ENCODE assay signal across 20 mouse cellular contexts in genomic region chr14:36971211-36971610, GRCm38 (mm10). TPM values are rescaled to one million over a fixed set of nuclear protein-coding genes. Genes with fewer than 3 reads are reported as not detected.
A peak's percentile ranks its signal among the peaks of the same experiment; 100 is the strongest.
DNase-seq lines count a peak whose midpoint lies in the region; ATAC-seq and TF ChIP-seq lines count a peak whose summit lies in the region.
"Had no signal": no experiment of that assay in that cellular context is flagged by ENCODE, and none has a peak within 500 bp of the region (broad histone marks: within the 10 kb centered on the region; RNA-seq: fewer than 3 reads in every experiment).

No protein-coding gene starts in this region.

- peak; percentile 75 for TF ChIP-seq EP300 in liver, postnatal 0 days (IDR thresholded peaks at IDR 0.05; ENCODE audit: low read depth)

- no peak overlapping the region for H3K4me2 ChIP-seq in kidney, embryonic 15.5 days
- H3K4me2 ChIP-seq in liver, postnatal 0 days (ENCODE audit: low read depth, low read length): peak overlapping the region; percentile 42; the same call in 1 of the 2 replicates
- H3K4me2 ChIP-seq in liver, embryonic 11.5 days: no peak overlapping the region
- no peak overlapping the region for H3K4me2 ChIP-seq in neural tube, embryonic 15.5 days
- H3K4me2 ChIP-seq: embryonic facial prominence, embryonic 13.5 days; forebrain, embryonic 12.5 days; heart, embryonic 11.5 days; heart, embryonic 15.5 days had no signal

- TF ChIP-seq POLR2A in kidney, adult 2 months (IDR thresholded peaks at IDR 0.05; ENCODE audit: low read depth, low read length): no peak

- H3K27ac ChIP-seq in kidney, adult 2 months (ENCODE audit: insufficient read depth, low read depth, low read length): no peak overlapping the region
- no peak overlapping the region for H3K27ac ChIP-seq in kidney, embryonic 15.5 days
- peak overlapping the region; percentile 79 for H3K27ac ChIP-seq in liver, postnatal 0 days (ENCODE audit: low read depth)
- no peak overlapping the region for H3K27ac ChIP-seq in liver, embryonic 11.5 days (ENCODE audit: low read depth, low read length)
- H3K27ac ChIP-seq in neural tube, embryonic 15.5 days (replicated peaks): no peak overlapping the region
- H3K27ac ChIP-seq: embryonic facial prominence, embryonic 13.5 days; forebrain, embryonic 12.5 days; heart, adult 2 months; heart, embryonic 15.5 days had no signal

- no peaks in the 10 kb centered on the region for H3K36me3 ChIP-seq in kidney, adult 2 months (ENCODE audit: control insufficient read depth, insufficient read depth, low read length)
- H3K36me3 ChIP-seq in kidney, embryonic 15.5 days: no peaks in the 10 kb centered on the region
- H3K36me3 ChIP-seq in liver, postnatal 0 days (replicated peaks; ENCODE audit: insufficient read depth, low read length): no peaks in the 10 kb centered on the region
- no peaks in the 10 kb centered on the region for H3K36me3 ChIP-seq in liver, embryonic 11.5 days (ENCODE audit: control insufficient read depth, insufficient read depth, low read length)
- no peaks in the 10 kb centered on the region for H3K36me3 ChIP-seq in neural tube, embryonic 15.5 days
- H3K36me3 ChIP-seq: embryonic facial prominence, embryonic 13.5 days; forebrain, embryonic 12.5 days; heart, embryonic 15.5 days had no signal

- H3K27me3 ChIP-seq in kidney, adult 2 months (replicated peaks; ENCODE audit: control insufficient read depth, insufficient read depth, low read length): no peaks in the 10 kb centered on the region
- no peaks in the 10 kb centered on the region for H3K27me3 ChIP-seq in kidney, embryonic 15.5 days
- no peaks in the 10 kb centered on the region for H3K27me3 ChIP-seq in liver, postnatal 0 days (ENCODE audit: insufficient read depth, low read length)
- no peaks in the 10 kb centered on the region for H3K27me3 ChIP-seq in liver, embryonic 11.5 days (replicated peaks; ENCODE audit: control insufficient read depth, insufficient read depth, low read length)
- no peaks in the 10 kb centered on the region for H3K27me3 ChIP-seq in neural tube, embryonic 15.5 days (replicated peaks)
- H3K27me3 ChIP-seq: embryonic facial prominence, embryonic 13.5 days; forebrain, embryonic 12.5 days; heart, embryonic 15.5 days had no signal

- WGBS in kidney, adult 2 months: 57% methylated on average over 4 of the region's 4 CpGs
- WGBS in kidney, embryonic 15.5 days: 83% methylated on average over 4 of the region's 4 CpGs
- WGBS in liver, postnatal 0 days (ENCODE audit: insufficient replicate concordance): 67% methylated on average over 4 of the region's 4 CpGs
- 77% methylated on average over 4 of the region's 4 CpGs for WGBS in liver, embryonic 11.5 days
- WGBS in neural tube, embryonic 15.5 days: 92% methylated on average over 4 of the region's 4 CpGs

- DNase-seq in kidney, adult 2 months: peak; percentile 83
- peak; percentile 22 for DNase-seq in liver, postnatal 0 days
- DNase-seq in liver, embryonic 11.5 days (ENCODE audit: low spot score): no peak
- peak; percentile 21 for DNase-seq in kidney, postnatal 14 days
- DNase-seq in yolk sac, embryonic 10.5 days (ENCODE audit: low spot score): peak; percentile 60
- DNase-seq: adrenal gland, postnatal 14 days; cerebellum, adult 11-12 months; cerebellum, adult 9-10 months; cerebellum, postnatal 25 days; gastrocnemius, postnatal 14 days; heart, adult 2 months; heart, postnatal 14 days had no signal

- peaks cover 17% of the 10 kb centered on the region; the same call in 1 of the 2 replicates for H3K4me1 ChIP-seq in kidney, adult 2 months (ENCODE audit: control insufficient read depth, insufficient read depth, low read length)
- peaks cover 18% of the 10 kb centered on the region for H3K4me1 ChIP-seq in kidney, embryonic 15.5 days
- peaks cover 7% of the 10 kb centered on the region for H3K4me1 ChIP-seq in liver, postnatal 0 days (ENCODE audit: insufficient read depth)
- peaks cover 4% of the 10 kb centered on the region; the same call in 1 of the 2 replicates for H3K4me1 ChIP-seq in liver, embryonic 11.5 days (replicated peaks; ENCODE audit: control insufficient read depth, insufficient read depth, low read length)
- H3K4me1 ChIP-seq in neural tube, embryonic 15.5 days: peaks cover 16% of the 10 kb centered on the region

- TF ChIP-seq CTCF in kidney, adult 2 months (conservative IDR thresholded peaks at IDR 0.05; ENCODE audit: insufficient read depth, insufficient read length, low read depth, low read length): no peak
- no peak for TF ChIP-seq CTCF in liver, postnatal 0 days (IDR thresholded peaks at IDR 0.05; ENCODE audit: low read depth)

- H3K9me3 ChIP-seq in kidney, embryonic 15.5 days (replicated peaks): no peaks in the 10 kb centered on the region
- no peaks in the 10 kb centered on the region for H3K9me3 ChIP-seq in liver, postnatal 0 days (ENCODE audit: low read length)
- H3K9me3 ChIP-seq in liver, embryonic 11.5 days (ENCODE audit: control insufficient read depth, low read length): no peaks in the 10 kb centered on the region
- no peaks in the 10 kb centered on the region for H3K9me3 ChIP-seq in neural tube, embryonic 15.5 days (replicated peaks)
- H3K9me3 ChIP-seq: embryonic facial prominence, embryonic 13.5 days; forebrain, embryonic 12.5 days; heart, embryonic 15.5 days had no signal

- H3K9ac ChIP-seq in kidney, embryonic 15.5 days: no peak overlapping the region
- no peak overlapping the region for H3K9ac ChIP-seq in liver, postnatal 0 days (replicated peaks)
- no peak overlapping the region for H3K9ac ChIP-seq in liver, embryonic 11.5 days (ENCODE audit: low read depth, low read length)
- H3K9ac ChIP-seq in neural tube, embryonic 15.5 days (replicated peaks): no peak overlapping the region
- H3K9ac ChIP-seq: embryonic facial prominence, embryonic 13.5 days; forebrain, embryonic 12.5 days; heart, embryonic 15.5 days had no signal

- H3K4me3 ChIP-seq in kidney, adult 2 months (ENCODE audit: insufficient read depth, low read depth, low read length): no peak overlapping the region
- H3K4me3 ChIP-seq in kidney, embryonic 15.5 days (replicated peaks): no peak overlapping the region
- H3K4me3 ChIP-seq in liver, postnatal 0 days (ENCODE audit: low read depth, low read length): no peak overlapping the region
- no peak overlapping the region for H3K4me3 ChIP-seq in liver, embryonic 11.5 days (ENCODE audit: low read depth, low read length)
- no peak overlapping the region for H3K4me3 ChIP-seq in neural tube, embryonic 15.5 days (replicated peaks)
- H3K4me3 ChIP-seq: embryonic facial prominence, embryonic 13.5 days; forebrain, embryonic 12.5 days; heart, adult 2 months; heart, embryonic 15.5 days had no signal

- ATAC-seq in kidney, embryonic 15.5 days (replicated peaks; ENCODE audit: low FRiP score): no peak
- peak; percentile 65 for ATAC-seq in liver, postnatal 0 days
- ATAC-seq in liver, embryonic 11.5 days (replicated peaks; ENCODE audit: low FRiP score): no peak
- ATAC-seq in neural tube, embryonic 15.5 days (ENCODE audit: low FRiP score): no peak
- no peak for ATAC-seq in activated CD4-positive, CD25-positive, alpha-beta regulatory T cell, adult 4 months
- ATAC-seq: forebrain, embryonic 16.5 days had no signal

RNA-seq across cellular contexts. Expression of gene Ccser2, which starts 2.6 kb away (rescaled TPM):
- polyA plus RNA-seq in kidney, adult 2 months (2012; rRNA removed): 74.9 and 75.0 TPM in 2 replicates
- polyA plus RNA-seq in kidney, embryonic 15.5 days (2015; fragmentation: Nextera tagmentation; extraction: Ambion mirVana): 33.9 and 35.1 TPM in 2 replicates
- 11.8 and 16.6 TPM in 2 replicates for polyA plus RNA-seq in liver, postnatal 0 days (2015; fragmentation: Nextera tagmentation; extraction: Ambion mirVana)
- polyA plus RNA-seq in liver, embryonic 11.5 days (2014; fragmentation: Nextera tagmentation; extraction: Ambion mirVana): 10.7 and 11.1 TPM in 2 replicates
- polyA plus RNA-seq in neural tube, embryonic 15.5 days (2015; fragmentation: Nextera tagmentation; extraction: Ambion mirVana): 89.7 and 97.4 TPM in 2 replicates
- polyA plus RNA-seq in activated CD4-positive, CD25-positive, alpha-beta regulatory T cell, adult 4 months (2017; shearing (Covaris generic)): 10 to 100 TPM; 15.4 to 21.1 TPM
